Mouse (Mus musculus): ENCODE data around the gene Tep1. TPM values are rescaled to one million over a fixed set of nuclear protein-coding genes. Genes with fewer than 3 reads are reported as not detected.

Tep1 gene
- polyA plus RNA-seq, 1 experiment from 2014 or later = 3.7 TPM

DNA sequence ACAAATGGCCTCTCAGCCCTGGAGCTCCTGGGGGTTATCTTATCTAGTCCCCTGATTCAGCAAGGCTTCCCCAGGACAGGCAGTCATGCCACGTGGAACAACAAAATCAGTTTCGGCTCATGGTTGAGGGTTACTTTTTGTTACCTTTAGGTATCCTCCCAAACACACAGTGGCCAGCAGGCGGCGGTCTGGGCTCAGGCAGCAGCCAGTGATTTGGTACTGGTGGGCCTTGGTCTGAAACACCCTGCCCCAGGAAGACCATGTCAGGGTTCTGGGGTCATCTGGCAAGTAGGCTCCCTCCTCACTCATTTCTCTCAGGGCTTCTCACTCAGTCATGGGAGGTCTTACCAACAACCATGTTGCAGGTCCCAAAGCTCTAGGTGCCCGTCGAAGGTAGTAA, 33.1 kb downstream of the Tep1 start:
- Histone ChIP-seq H3K4me3 (ENCODE audit: low read depth, low read length) (no peak overlapping the region), H3K9me3 (replicated peaks; ENCODE audit: control insufficient read depth, low read length) (no peaks in the 10 kb centered on the region), H3K36me3 (ENCODE audit: control insufficient read depth, insufficient read depth) (no peaks in the 10 kb centered on the region), H3K27ac (ENCODE audit: low read length) (no peak overlapping the region), H3K4me2 (ENCODE audit: low read depth, low read length) (no peak overlapping the region), H3K27me3 (ENCODE audit: control insufficient read depth, insufficient read depth, low read depth, low read length) (no peaks in the 10 kb centered on the region), H3K9ac (ENCODE audit: low read depth, low read length) (no peak overlapping the region), H3K4me1 (ENCODE audit: control insufficient read depth, low read depth, low read length) (no peaks in the 10 kb centered on the region)
- 63% methylated on average over 6 of the region's 6 CpGs for WGBS (ENCODE audit: insufficient replicate concordance)
- ATAC-seq (ENCODE audit: low read depth) = no peak

- Histone ChIP-seq H3K27ac (ENCODE audit: low read length) (no peak overlapping the region), H3K4me2 (ENCODE audit: low read depth, low read length) (no peak overlapping the region), H3K27me3 (ENCODE audit: control insufficient read depth, insufficient read depth, low read depth, low read length) (no peaks in the 10 kb centered on the region), H3K4me1 (ENCODE audit: control insufficient read depth, low read depth, low read length) (no peaks in the 10 kb centered on the region), H3K9me3 (replicated peaks; ENCODE audit: control insufficient read depth, low read length) (no peaks in the 10 kb centered on the region), H3K9ac (ENCODE audit: low read depth, low read length) (no peak overlapping the region), H3K4me3 (ENCODE audit: low read depth, low read length) (no peak overlapping the region), H3K36me3 (ENCODE audit: control insufficient read depth, insufficient read depth) (no peaks in the 10 kb centered on the region)
- ATAC-seq (ENCODE audit: low read depth) = no peak; the same call in 1 of the 2 replicates
- 40% methylated on average over 2 of the region's 2 CpGs for WGBS (ENCODE audit: insufficient replicate concordance)
Observed at GRCm38 (mm10) chr14:50834435-50834834, 35.9 kb downstream of the Tep1 start.

DNA sequence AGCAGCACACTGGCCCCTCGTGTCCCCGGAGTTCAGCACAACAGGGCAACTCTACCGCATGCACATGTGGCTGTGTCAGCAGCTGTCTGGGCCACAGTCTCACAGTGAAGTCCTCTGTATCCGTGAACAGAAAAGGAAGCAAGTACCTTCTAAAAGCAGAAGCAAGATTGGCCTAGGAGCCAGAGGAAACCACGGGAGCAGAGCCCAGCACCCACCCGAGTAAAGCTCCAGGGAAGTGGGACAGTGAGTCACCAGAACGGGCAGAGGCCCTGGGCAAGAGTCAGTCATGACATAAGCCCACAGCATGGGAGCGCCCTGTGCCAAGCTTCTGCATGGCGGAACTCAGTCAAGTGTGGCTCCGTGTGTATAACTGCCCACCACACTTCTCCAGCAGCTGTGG, 36.4 kb downstream of the Tep1 start:
- H3K4me2 ChIP-seq (ENCODE audit: low read depth, low read length) = no peak overlapping the region
- H3K4me1 ChIP-seq (ENCODE audit: control insufficient read depth, low read depth, low read length) = no peaks in the 10 kb centered on the region
- H3K4me3 ChIP-seq (ENCODE audit: low read depth, low read length) = no peak overlapping the region
- H3K36me3 ChIP-seq (ENCODE audit: control insufficient read depth, insufficient read depth) = no peaks in the 10 kb centered on the region
- no peak overlapping the region; the same call in 1 of the 2 replicates for H3K27ac ChIP-seq (ENCODE audit: low read length)
- no peaks in the 10 kb centered on the region for H3K9me3 ChIP-seq (replicated peaks; ENCODE audit: control insufficient read depth, low read length)
- no peaks in the 10 kb centered on the region for H3K27me3 ChIP-seq (ENCODE audit: control insufficient read depth, insufficient read depth, low read depth, low read length)
- WGBS (ENCODE audit: insufficient replicate concordance) = 47% methylated on average over 10 of the region's 10 CpGs
- no peak overlapping the region for H3K9ac ChIP-seq (ENCODE audit: low read depth, low read length)
- peak; percentile 67 for ATAC-seq (ENCODE audit: low read depth)

DNA sequence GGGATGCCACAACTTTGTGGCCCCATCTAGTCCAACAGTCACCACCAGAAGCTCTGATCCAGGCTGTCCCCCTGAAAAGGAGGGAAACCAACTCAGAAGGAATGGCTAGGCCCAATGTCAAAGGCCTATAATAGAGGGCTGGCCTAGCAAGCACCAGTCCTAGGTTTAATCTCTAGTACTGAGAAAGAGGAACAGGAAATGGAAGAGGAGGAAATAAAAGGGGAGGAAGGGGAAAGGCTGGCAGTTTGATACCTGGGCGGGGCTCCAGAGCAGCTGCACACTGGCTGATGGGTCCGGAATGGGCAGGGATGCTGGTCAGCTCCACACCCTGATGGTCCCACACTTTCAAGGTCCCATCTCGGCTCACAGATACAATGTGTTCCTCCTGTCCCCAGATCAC, 40.5 kb downstream of the Tep1 start:
- Histone ChIP-seq H3K4me1 (ENCODE audit: control insufficient read depth, low read depth, low read length) (no peaks in the 10 kb centered on the region), H3K9me3 (replicated peaks; ENCODE audit: control insufficient read depth, low read length) (no peaks in the 10 kb centered on the region), H3K36me3 (ENCODE audit: control insufficient read depth, insufficient read depth) (no peaks in the 10 kb centered on the region), H3K27ac (ENCODE audit: low read length) (no peak overlapping the region), H3K27me3 (ENCODE audit: control insufficient read depth, insufficient read depth, low read depth, low read length) (no peaks in the 10 kb centered on the region), H3K9ac (ENCODE audit: low read depth, low read length) (no peak overlapping the region), H3K4me2 (ENCODE audit: low read depth, low read length) (no peak overlapping the region), H3K4me3 (ENCODE audit: low read depth, low read length) (no peak overlapping the region)
- no peak for ATAC-seq (ENCODE audit: low read depth)
- WGBS (ENCODE audit: insufficient replicate concordance) = 39% methylated on average over 3 of the region's 3 CpGs

DNA sequence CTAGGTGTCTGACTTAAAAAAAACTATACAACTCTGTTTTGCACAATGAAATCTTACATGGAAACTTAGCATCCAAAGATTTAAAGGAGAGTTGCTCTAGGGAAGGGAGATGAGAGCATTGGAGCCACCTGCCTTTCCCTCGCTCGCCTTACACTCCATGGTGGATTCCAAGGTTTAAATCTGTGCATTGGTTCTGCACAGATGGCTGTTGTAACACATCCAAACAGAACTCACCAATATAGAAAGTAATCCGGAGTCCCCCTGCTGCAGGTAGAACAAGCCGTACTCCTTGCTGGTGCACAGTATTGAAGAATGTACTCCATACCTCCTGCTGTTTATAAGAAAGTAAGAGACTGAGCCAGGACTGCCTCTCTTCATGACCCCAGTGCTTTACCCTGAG, 43.8 kb downstream of the Tep1 start:
- Histone ChIP-seq H3K36me3 (ENCODE audit: control insufficient read depth, insufficient read depth) (peaks cover 2% of the 10 kb centered on the region; the same call in 1 of the 2 replicates), H3K27ac (ENCODE audit: low read length) (no peak overlapping the region), H3K27me3 (ENCODE audit: control insufficient read depth, insufficient read depth, low read depth, low read length) (no peaks in the 10 kb centered on the region), H3K4me2 (ENCODE audit: low read depth, low read length) (no peak overlapping the region), H3K9me3 (replicated peaks; ENCODE audit: control insufficient read depth, low read length) (no peaks in the 10 kb centered on the region), H3K4me3 (ENCODE audit: low read depth, low read length) (no peak overlapping the region), H3K4me1 (ENCODE audit: control insufficient read depth, low read depth, low read length) (no peaks in the 10 kb centered on the region), H3K9ac (ENCODE audit: low read depth, low read length) (no peak overlapping the region)
- ATAC-seq (ENCODE audit: low read depth) = no peak
- WGBS (ENCODE audit: insufficient replicate concordance) = 65% methylated on average over 4 of the region's 4 CpGs

DNA sequence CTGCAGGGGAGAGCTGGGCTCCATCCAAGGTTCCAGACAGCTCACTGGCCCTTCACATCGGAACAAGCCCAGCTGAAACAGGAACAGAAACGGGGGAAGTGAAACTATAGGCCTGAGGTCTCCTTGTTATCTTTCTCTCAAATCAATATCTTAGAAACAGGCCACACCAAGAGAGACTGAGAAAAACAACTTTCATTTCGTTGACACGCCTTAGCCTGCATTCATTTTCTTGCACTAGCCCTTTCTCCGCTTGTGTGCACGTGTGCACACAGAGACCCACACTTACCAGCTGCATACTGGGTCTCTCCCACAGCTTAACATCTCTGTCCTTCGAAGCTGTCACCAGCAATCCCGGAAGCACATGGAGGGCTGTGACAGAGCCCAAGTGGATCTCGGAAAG, 46.1 kb downstream of the Tep1 start:
- 39% methylated on average over 9 of the region's 9 CpGs for WGBS (ENCODE audit: insufficient replicate concordance)
- H3K9me3 ChIP-seq (replicated peaks; ENCODE audit: control insufficient read depth, low read length) = no peaks in the 10 kb centered on the region
- H3K4me2 ChIP-seq (ENCODE audit: low read depth, low read length) = no peak overlapping the region
- H3K4me1 ChIP-seq (ENCODE audit: control insufficient read depth, low read depth, low read length) = no peaks in the 10 kb centered on the region
- H3K9ac ChIP-seq (ENCODE audit: low read depth, low read length) = no peak overlapping the region
- H3K36me3 ChIP-seq (ENCODE audit: control insufficient read depth, insufficient read depth) = peaks cover 22% of the 10 kb centered on the region
- no peak for ATAC-seq (ENCODE audit: low read depth)
- peak overlapping the region; percentile 9; the same call in 1 of the 2 replicates for H3K27ac ChIP-seq (ENCODE audit: low read length)
- H3K27me3 ChIP-seq (ENCODE audit: control insufficient read depth, insufficient read depth, low read depth, low read length) = no peaks in the 10 kb centered on the region
- no peak overlapping the region for H3K4me3 ChIP-seq (ENCODE audit: low read depth, low read length)

DNA sequence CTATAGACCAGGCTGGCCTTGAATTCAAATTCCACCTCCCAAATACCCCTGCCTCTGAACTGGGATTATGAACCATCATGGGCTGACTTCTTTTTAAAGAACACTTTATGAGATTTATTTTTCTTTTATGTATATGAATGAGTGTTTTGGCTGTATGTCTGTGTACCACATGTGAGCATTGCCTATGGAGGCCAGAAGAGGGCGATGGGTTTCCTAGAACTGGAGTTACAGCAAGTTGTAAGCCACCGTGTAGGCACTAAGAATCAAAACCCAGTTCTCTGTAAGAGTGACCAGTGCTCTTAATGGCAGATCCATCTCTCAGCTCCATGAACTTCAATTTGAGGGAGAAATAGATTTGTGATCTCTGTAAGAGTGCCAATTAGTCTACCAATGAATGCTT, 47.1 kb downstream of the Tep1 start:
- Histone ChIP-seq H3K4me2 (ENCODE audit: low read depth, low read length) (no peak overlapping the region), H3K27ac (ENCODE audit: low read length) (no peak overlapping the region), H3K36me3 (ENCODE audit: control insufficient read depth, insufficient read depth) (peaks cover 24% of the 10 kb centered on the region), H3K4me3 (ENCODE audit: low read depth, low read length) (no peak overlapping the region), H3K4me1 (ENCODE audit: control insufficient read depth, low read depth, low read length) (no peaks in the 10 kb centered on the region), H3K9ac (ENCODE audit: low read depth, low read length) (no peak overlapping the region), H3K9me3 (replicated peaks; ENCODE audit: control insufficient read depth, low read length) (no peaks in the 10 kb centered on the region), H3K27me3 (ENCODE audit: control insufficient read depth, insufficient read depth, low read depth, low read length) (no peaks in the 10 kb centered on the region)
- 70% methylated on average over 2 of the region's 2 CpGs for WGBS (ENCODE audit: insufficient replicate concordance)
- no peak for ATAC-seq (ENCODE audit: low read depth)

GRCm38 (mm10) chr14:50813060-50813459, 57.3 kb downstream of the Tep1 start:
- H3K9ac ChIP-seq (ENCODE audit: low read depth, low read length) = no peak overlapping the region
- no peaks in the 10 kb centered on the region for H3K27me3 ChIP-seq (ENCODE audit: control insufficient read depth, insufficient read depth, low read depth, low read length)
- H3K4me1 ChIP-seq (ENCODE audit: control insufficient read depth, low read depth, low read length) = peaks cover 4% of the 10 kb centered on the region
- no peak overlapping the region for H3K4me2 ChIP-seq (ENCODE audit: low read depth, low read length)
- H3K36me3 ChIP-seq (ENCODE audit: control insufficient read depth, insufficient read depth) = peaks cover 22% of the 10 kb centered on the region
- 88% methylated on average over 2 of the region's 2 CpGs for WGBS (ENCODE audit: insufficient replicate concordance)
- no peak overlapping the region for H3K4me3 ChIP-seq (ENCODE audit: low read depth, low read length)
- ATAC-seq (ENCODE audit: low read depth) = no peak
- no peaks in the 10 kb centered on the region for H3K9me3 ChIP-seq (replicated peaks; ENCODE audit: control insufficient read depth, low read length)
- H3K27ac ChIP-seq (ENCODE audit: low read length) = no peak overlapping the region

DNA sequence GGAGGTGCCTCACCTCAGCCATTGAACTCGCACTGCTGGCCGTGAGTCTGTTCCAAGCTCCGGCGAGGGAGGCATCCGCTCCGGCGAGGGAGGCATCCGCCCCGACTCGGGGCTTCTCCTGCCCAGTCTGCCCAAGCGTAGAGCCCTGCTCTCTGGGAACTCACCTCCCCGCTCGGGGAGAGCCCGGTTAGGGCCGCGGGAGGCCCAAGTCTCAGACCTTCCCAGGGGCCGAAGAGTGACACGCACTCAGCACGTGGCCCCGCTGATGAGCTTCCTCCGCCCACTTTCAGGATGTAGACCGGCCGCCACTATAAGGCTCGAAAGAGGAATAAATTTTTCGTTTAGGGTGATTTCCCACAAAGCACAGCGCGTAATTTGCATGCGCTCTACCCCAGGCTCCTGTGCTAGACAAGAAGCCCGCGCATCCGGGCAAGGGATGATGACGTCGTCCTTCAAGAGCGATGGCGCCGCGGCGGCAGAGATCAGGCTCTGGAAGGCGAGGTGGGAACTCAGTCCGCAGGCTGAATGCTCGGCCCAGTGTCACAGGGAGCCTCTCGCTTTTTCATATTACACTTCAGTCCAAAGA, 62.8 kb downstream of the Tep1 start, which contains the start of the genes Ccnb1ip1 and Parp2:
TSS of gene Ccnb1ip1 (minus strand) at position 246 of the 586 bp plus-strand sequence.
TSS of gene Parp2 (plus strand) at position 355 of the 586 bp plus-strand sequence.
- Histone ChIP-seq H3K9ac (ENCODE audit: low read depth, low read length) (peak within 1 kb of the TSS; percentile 80), H3K9me3 (replicated peaks; ENCODE audit: control insufficient read depth, low read length) (no peaks in the 10 kb centered on the region), H3K4me3 (ENCODE audit: low read depth, low read length) (peak within 1 kb of the TSS; percentile 76), H3K4me1 (ENCODE audit: control insufficient read depth, low read depth, low read length) (peaks cover 6% of the 10 kb centered on the region), H3K27me3 (ENCODE audit: control insufficient read depth, insufficient read depth, low read depth, low read length) (no peaks in the 10 kb centered on the region), H3K4me2 (ENCODE audit: low read depth, low read length) (peak within 1 kb of the TSS; percentile 76), H3K27ac (ENCODE audit: low read length) (peak within 1 kb of the TSS; percentile 87), H3K36me3 (ENCODE audit: control insufficient read depth, insufficient read depth) (peaks cover 7% of the 10 kb centered on the region)
- WGBS (ENCODE audit: insufficient replicate concordance) = under 1% methylated on average over 42 of the region's 42 CpGs
- ATAC-seq (ENCODE audit: low read depth) = peak; percentile 99

Measured in liver, embryonic 16.5 days (tissue).